Mouse (Mus musculus) liver, embryonic 14.5 days (tissue): ENCODE measurements around the gene Arl15.

Experiments
- CTCF ChIP-seq: IDR thresholded peaks from 2 replicates; pipeline ENCODE4 v1.5.1; 2016; ENCODE audit warnings: antibody characterized with exemption, low read depth, control low read depth
- EP300 ChIP-seq: IDR thresholded peaks from 2 replicates; pipeline ENCODE4 v1.6.1; 2016; ENCODE audit warnings: antibody characterized with exemption, low read depth

- no peak for TF ChIP-seq CTCF
- TF ChIP-seq EP300: no peak
Measured at GRCm38 (mm10) chr13:113854551-113855312, 60.4 kb downstream of the Arl15 start.
